Mouse (Mus musculus) olfactory bulb, adult 2 months (tissue): Measurements from ENCODE around the gene Rnf208.

ENCODE experiments used
- CTCF ChIP-seq: fragments of 200-500 bp; IDR thresholded peaks from 2 replicates; pipeline ENCODE4 v1.5.1; 2012; ENCODE audit warnings: low read depth, mild to moderate bottlenecking, low read length, moderate library complexity; ENCODE audit not compliant: insufficient read depth
- POLR2A ChIP-seq: fragments of 200-500 bp; IDR thresholded peaks from 2 replicates; pipeline ENCODE4 v1.6.1; 2012; ENCODE audit warnings: mild to moderate bottlenecking, low read depth, low read length, moderate library complexity; ENCODE audit not compliant: insufficient read depth

DNA sequence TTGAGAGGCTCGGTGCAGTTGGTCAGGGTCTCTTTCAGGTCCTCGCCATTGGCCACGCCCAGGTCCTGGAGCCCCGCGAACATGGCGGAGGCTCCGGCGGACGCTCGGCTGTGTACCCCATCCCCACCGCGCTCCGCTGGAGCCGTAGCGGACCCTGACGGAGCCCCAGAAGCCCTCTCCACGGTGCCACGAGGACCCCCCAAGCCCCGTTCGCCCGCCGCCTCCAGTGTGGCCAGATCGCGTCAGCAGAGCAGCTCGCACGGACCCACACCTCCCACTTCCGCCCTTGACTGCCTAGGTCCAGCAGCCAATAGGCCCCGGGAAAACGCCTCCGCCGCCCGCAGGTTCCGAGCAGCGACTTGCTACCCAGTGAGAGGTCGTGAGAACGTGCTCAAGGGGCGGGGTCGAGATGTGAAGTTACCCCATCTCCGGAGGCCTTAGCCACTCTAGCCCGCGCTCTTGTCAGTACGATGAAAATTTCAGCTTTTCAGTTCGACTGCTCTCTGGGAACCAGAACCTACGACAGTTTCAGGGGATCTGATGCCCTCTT, 30.9 kb upstream of the Rnf208 start, which contains the start of gene Nelfb:
- TF ChIP-seq POLR2A, result peak; percentile 49
- TF ChIP-seq CTCF, result no peak
